Mouse (Mus musculus): ENCODE measurements at regions not wholly inside any gene's neighbourhood (a gene's known extent, or its start where the extent isn't known, plus 50 kb on each side); places are given as distances from the start of the nearest gene placed in this dataset.

DNA sequence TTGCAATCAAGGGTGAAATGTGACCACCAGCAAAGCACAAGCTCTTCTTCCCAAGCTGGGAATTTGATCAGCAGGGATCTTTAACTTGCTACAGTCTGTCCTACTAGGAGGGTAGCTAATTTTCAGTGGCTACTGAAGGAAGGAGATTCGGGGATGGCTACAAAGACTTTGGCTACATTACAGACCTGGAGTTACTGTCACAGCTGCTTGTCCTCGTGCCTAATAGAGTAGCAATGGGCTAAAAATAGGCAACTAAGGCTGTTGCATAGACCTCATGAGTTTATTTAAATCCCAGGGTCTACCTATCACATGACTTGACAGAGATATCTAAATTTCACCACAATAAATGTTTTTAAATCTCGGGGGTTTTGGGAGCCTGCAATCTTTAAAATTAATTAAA, 227.7 kb upstream of the Arid2 start:
- H3K4me2 ChIP-seq (ENCODE audit: low read depth, low read length), result no peak overlapping the region
- no peaks in the 10 kb centered on the region for H3K27me3 ChIP-seq (ENCODE audit: control insufficient read depth, insufficient read depth, low read length)
- DNase-seq (ENCODE audit: low spot score), result no peak
- H3K4me3 ChIP-seq (ENCODE audit: low read depth, low read length), result no peak overlapping the region
- H3K4me1 ChIP-seq (ENCODE audit: control insufficient read depth, insufficient read depth, low read length), result no peaks in the 10 kb centered on the region
- H3K9ac ChIP-seq (replicated peaks; ENCODE audit: low read length), result no peak overlapping the region
- no peak for ATAC-seq (replicated peaks; ENCODE audit: insufficient number of reproducible peaks, low FRiP score, low TSS enrichment, low read depth)
- H3K27ac ChIP-seq (replicated peaks; ENCODE audit: low read depth, low read length), result no peak overlapping the region
- 76% methylated on average over 3 of the region's 3 CpGs for WGBS
- H3K9me3 ChIP-seq (replicated peaks; ENCODE audit: control insufficient read depth, low read length), result no peaks in the 10 kb centered on the region
- H3K36me3 ChIP-seq (replicated peaks; ENCODE audit: control insufficient read depth, insufficient read depth, low read depth, low read length), result no peaks in the 10 kb centered on the region

DNA sequence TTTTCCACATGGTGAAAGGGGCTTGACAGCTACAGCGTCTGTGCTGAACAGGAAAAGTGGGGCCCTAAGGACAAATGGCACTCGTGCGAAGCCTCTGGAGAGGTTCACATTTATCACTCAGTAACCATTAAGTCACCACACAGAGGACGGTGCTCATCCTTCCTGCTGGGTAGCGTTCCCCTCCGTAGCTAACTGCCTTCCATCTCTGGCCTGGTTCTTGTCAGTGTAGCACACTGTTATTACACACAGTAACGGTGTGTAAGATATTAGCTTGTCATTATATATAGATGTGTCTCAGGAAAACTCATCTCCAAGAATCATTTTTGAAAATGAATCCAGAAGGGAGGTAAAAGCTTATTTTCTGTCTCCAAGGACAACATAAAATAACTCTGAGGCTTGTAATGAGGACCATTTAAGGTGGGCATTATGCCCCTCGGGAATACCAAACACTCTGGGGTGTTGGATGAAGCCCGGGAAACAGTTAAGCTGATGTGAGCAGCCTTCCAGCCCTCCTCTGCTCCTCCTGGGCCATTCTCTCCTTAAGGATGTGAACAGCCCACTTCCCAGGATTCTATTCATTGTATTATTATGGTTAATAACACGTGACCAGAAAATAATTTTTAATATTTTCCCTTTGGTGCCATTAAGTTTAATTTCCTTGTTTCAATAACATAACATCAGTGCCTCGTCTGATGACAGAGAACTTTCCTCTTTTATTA, 222.7 kb upstream of the Arid2 start:
- no peak overlapping the region for H3K9ac ChIP-seq (replicated peaks; ENCODE audit: low read length)
- DNase-seq (ENCODE audit: low spot score) (no peak), ATAC-seq (replicated peaks; ENCODE audit: insufficient number of reproducible peaks, low FRiP score, low TSS enrichment, low read depth) (no peak)
- H3K4me2 ChIP-seq (ENCODE audit: low read depth, low read length), result no peak overlapping the region
- H3K9me3 ChIP-seq (replicated peaks; ENCODE audit: control insufficient read depth, low read length), result no peaks in the 10 kb centered on the region
- H3K36me3 ChIP-seq (replicated peaks; ENCODE audit: control insufficient read depth, insufficient read depth, low read depth, low read length), result no peaks in the 10 kb centered on the region
- no peaks in the 10 kb centered on the region for H3K27me3 ChIP-seq (ENCODE audit: control insufficient read depth, insufficient read depth, low read length)
- no peaks in the 10 kb centered on the region for H3K4me1 ChIP-seq (ENCODE audit: control insufficient read depth, insufficient read depth, low read length)
- H3K27ac ChIP-seq (replicated peaks; ENCODE audit: low read depth, low read length), result no peak overlapping the region
- WGBS, result 83% methylated on average over 11 of the region's 11 CpGs
- H3K4me3 ChIP-seq (ENCODE audit: low read depth, low read length), result no peak overlapping the region

DNA sequence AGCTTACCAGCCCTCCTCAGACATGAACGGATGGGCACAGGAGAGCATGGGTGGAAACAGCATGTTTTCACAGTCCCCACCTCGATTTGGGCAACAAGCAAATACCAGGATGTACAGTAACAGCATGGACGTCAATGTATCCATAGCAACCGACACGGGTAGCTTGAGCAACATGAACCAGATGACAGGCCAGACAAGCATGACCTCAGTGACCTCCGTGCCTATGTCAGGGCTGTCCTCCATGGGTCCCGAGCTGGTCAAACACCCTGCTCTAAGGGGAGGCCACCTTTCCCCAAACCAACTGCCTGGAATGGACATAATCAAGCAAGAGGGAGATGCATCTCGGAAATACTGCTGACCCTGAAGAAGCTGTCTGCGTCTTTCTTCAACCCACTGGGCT, 211.7 kb upstream of the Arid2 start:
- no peak overlapping the region for H3K27ac ChIP-seq (replicated peaks; ENCODE audit: low read depth, low read length)
- H3K9ac ChIP-seq (replicated peaks; ENCODE audit: low read length), result no peak overlapping the region
- H3K4me3 ChIP-seq (ENCODE audit: low read depth, low read length), result no peak overlapping the region
- no peak for ATAC-seq (replicated peaks; ENCODE audit: insufficient number of reproducible peaks, low FRiP score, low TSS enrichment, low read depth)
- DNase-seq (ENCODE audit: low spot score), result no peak
- no peaks in the 10 kb centered on the region for H3K9me3 ChIP-seq (replicated peaks; ENCODE audit: control insufficient read depth, low read length)
- 80% methylated on average over 9 of the region's 9 CpGs for WGBS
- H3K4me2 ChIP-seq (ENCODE audit: low read depth, low read length), result no peak overlapping the region
- no peaks in the 10 kb centered on the region for H3K27me3 ChIP-seq (ENCODE audit: control insufficient read depth, insufficient read depth, low read length)
- H3K4me1 ChIP-seq (ENCODE audit: control insufficient read depth, insufficient read depth, low read length), result no peaks in the 10 kb centered on the region
- H3K36me3 ChIP-seq (replicated peaks; ENCODE audit: control insufficient read depth, insufficient read depth, low read depth, low read length), result no peaks in the 10 kb centered on the region

DNA sequence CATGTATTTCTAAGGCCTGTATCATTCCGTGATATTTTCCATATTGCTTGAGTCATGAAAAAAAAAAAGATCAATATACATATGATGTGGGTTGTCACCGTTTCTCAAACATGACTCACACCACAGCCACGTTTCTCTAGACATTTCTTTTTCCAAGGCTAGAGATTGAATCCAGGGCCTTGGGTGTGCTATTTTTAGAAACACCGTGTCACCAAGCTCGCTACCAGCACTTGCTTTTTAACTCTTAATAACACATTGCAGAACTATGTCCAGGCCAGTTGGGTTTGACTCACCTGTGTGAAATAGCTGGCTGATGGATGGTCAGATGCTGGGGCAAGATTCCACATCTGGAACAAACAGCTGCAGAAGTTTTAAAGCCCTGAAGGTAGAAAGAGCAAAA, 209.6 kb upstream of the Arid2 start:
- no peak for ATAC-seq (replicated peaks; ENCODE audit: insufficient number of reproducible peaks, low FRiP score, low TSS enrichment, low read depth)
- Histone ChIP-seq H3K9ac (replicated peaks; ENCODE audit: low read length) (no peak overlapping the region), H3K4me3 (ENCODE audit: low read depth, low read length) (no peak overlapping the region), H3K36me3 (replicated peaks; ENCODE audit: control insufficient read depth, insufficient read depth, low read depth, low read length) (no peaks in the 10 kb centered on the region), H3K27ac (replicated peaks; ENCODE audit: low read depth, low read length) (no peak overlapping the region), H3K27me3 (ENCODE audit: control insufficient read depth, insufficient read depth, low read length) (no peaks in the 10 kb centered on the region), H3K9me3 (replicated peaks; ENCODE audit: control insufficient read depth, low read length) (no peaks in the 10 kb centered on the region), H3K4me1 (ENCODE audit: control insufficient read depth, insufficient read depth, low read length) (no peaks in the 10 kb centered on the region; the same call in 1 of the 2 replicates), H3K4me2 (ENCODE audit: low read depth, low read length) (no peak overlapping the region)
- WGBS, result 66% methylated on average over 5 of the region's 5 CpGs
- no peak for DNase-seq (ENCODE audit: low spot score)

DNA sequence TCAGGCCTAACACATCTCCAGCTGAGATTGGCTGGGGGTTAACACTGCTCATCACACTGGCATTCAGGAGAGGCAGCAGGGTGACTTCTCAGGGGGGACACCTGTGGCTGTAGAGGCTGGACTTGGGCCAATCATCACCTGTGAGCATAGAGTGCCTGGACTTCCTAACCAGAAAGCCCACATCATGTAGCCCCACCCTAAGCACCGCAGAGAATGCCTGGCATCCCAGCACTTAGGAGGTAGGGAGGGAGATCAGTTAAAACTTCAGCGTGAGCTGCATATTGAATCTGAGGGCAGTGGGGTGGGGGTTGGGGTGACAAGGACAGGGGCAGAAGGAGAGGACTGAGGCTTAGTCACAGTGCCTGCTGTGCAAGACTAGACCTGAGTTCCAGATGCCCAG, 208.7 kb upstream of the Arid2 start:
- no peaks in the 10 kb centered on the region for H3K9me3 ChIP-seq (replicated peaks; ENCODE audit: control insufficient read depth, low read length)
- no peak overlapping the region for H3K4me3 ChIP-seq (ENCODE audit: low read depth, low read length)
- no peaks in the 10 kb centered on the region for H3K27me3 ChIP-seq (ENCODE audit: control insufficient read depth, insufficient read depth, low read length)
- ATAC-seq (replicated peaks; ENCODE audit: insufficient number of reproducible peaks, low FRiP score, low TSS enrichment, low read depth), result no peak
- no peak overlapping the region for H3K4me2 ChIP-seq (ENCODE audit: low read depth, low read length)
- no peak for DNase-seq (ENCODE audit: low spot score)
- no peaks in the 10 kb centered on the region; the same call in 1 of the 2 replicates for H3K4me1 ChIP-seq (ENCODE audit: control insufficient read depth, insufficient read depth, low read length)
- H3K36me3 ChIP-seq (replicated peaks; ENCODE audit: control insufficient read depth, insufficient read depth, low read depth, low read length), result no peaks in the 10 kb centered on the region
- no peak overlapping the region for H3K27ac ChIP-seq (replicated peaks; ENCODE audit: low read depth, low read length)
- H3K9ac ChIP-seq (replicated peaks; ENCODE audit: low read length), result no peak overlapping the region
- WGBS, result 41% methylated on average over 2 of the region's 2 CpGs

DNA sequence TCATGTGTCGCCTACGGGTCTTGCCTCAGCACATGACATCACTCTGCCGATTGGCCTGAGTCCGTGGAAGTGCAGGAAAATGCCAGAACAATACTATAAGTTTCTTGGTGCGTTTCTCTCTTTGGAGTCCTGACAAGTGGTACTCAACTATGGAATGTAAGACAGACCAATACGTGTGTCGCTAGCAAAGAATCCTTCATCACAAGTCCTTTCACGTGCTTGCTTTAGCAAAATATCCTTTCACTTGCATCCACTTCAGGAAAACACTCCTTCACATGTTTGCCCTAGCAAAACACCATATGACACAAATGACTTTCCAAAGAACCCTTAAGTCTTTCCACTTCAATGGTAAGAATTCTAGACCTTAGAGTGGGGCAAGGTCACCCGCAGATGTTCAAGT, 197.6 kb upstream of the Arid2 start:
- H3K4me3 ChIP-seq (ENCODE audit: low read depth, low read length), result no peak overlapping the region
- no peaks in the 10 kb centered on the region for H3K27me3 ChIP-seq (ENCODE audit: control insufficient read depth, insufficient read depth, low read length)
- 94% methylated on average over 9 of the region's 9 CpGs for WGBS
- no peak overlapping the region for H3K27ac ChIP-seq (replicated peaks; ENCODE audit: low read depth, low read length)
- no peaks in the 10 kb centered on the region for H3K9me3 ChIP-seq (replicated peaks; ENCODE audit: control insufficient read depth, low read length)
- H3K4me1 ChIP-seq (ENCODE audit: control insufficient read depth, insufficient read depth, low read length), result no peaks in the 10 kb centered on the region
- H3K36me3 ChIP-seq (replicated peaks; ENCODE audit: control insufficient read depth, insufficient read depth, low read depth, low read length), result no peaks in the 10 kb centered on the region
- no peak overlapping the region for H3K4me2 ChIP-seq (ENCODE audit: low read depth, low read length)
- DNase-seq (ENCODE audit: low spot score) (no peak), ATAC-seq (replicated peaks; ENCODE audit: insufficient number of reproducible peaks, low FRiP score, low TSS enrichment, low read depth) (no peak)
- H3K9ac ChIP-seq (replicated peaks; ENCODE audit: low read length), result no peak overlapping the region

DNA sequence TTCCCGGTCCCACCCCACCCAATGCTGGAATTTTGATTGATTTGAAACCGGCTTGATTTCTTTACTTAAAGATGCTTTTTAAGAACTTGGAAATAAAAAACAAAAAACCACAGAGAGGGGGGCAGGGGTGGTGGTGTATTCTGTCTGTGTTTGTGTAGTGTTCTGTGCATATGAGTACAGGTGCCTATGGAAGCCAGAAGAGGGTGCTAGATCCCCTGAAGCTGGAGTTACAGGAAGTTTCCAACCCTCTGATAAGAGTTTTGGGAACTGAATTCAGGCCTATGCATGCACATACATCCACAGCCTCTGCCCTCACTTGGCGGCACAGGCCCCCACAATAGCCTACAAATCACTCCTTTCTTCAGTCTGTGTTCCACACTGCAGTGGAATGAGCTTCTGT, 190.9 kb upstream of the Arid2 start:
- WGBS, result 86% methylated on average over 3 of the region's 3 CpGs
- no peaks in the 10 kb centered on the region for H3K27me3 ChIP-seq (ENCODE audit: control insufficient read depth, insufficient read depth, low read length)
- H3K4me3 ChIP-seq (ENCODE audit: low read depth, low read length), result no peak overlapping the region
- no peak overlapping the region for H3K4me2 ChIP-seq (ENCODE audit: low read depth, low read length)
- DNase-seq (ENCODE audit: low spot score) (no peak), ATAC-seq (replicated peaks; ENCODE audit: insufficient number of reproducible peaks, low FRiP score, low TSS enrichment, low read depth) (no peak)
- H3K36me3 ChIP-seq (replicated peaks; ENCODE audit: control insufficient read depth, insufficient read depth, low read depth, low read length), result no peaks in the 10 kb centered on the region
- no peak overlapping the region for H3K27ac ChIP-seq (replicated peaks; ENCODE audit: low read depth, low read length)
- H3K4me1 ChIP-seq (ENCODE audit: control insufficient read depth, insufficient read depth, low read length), result no peaks in the 10 kb centered on the region
- no peaks in the 10 kb centered on the region for H3K9me3 ChIP-seq (replicated peaks; ENCODE audit: control insufficient read depth, low read length)
- no peak overlapping the region for H3K9ac ChIP-seq (replicated peaks; ENCODE audit: low read length)

DNA sequence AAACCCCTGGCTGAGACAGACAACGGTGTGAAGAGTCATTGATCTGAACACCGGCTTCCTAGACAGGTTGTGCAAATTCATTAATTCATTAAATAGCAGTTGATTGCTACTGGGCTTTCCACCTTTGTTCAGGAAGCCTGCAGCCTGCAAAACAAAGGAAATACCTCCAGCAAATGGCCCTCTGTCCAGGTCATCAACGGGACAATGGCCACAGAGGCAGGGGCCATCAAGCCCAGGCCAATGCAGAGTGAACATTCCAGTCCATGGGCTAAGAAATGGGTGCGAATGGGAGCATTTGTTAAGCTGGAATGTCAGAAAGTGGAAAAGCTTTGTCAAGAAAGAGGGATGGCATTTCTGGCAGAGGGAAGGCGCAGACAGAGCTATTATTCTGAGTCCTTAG, 188.5 kb upstream of the Arid2 start:
- no peaks in the 10 kb centered on the region for H3K36me3 ChIP-seq (replicated peaks; ENCODE audit: control insufficient read depth, insufficient read depth, low read depth, low read length)
- no peaks in the 10 kb centered on the region for H3K27me3 ChIP-seq (ENCODE audit: control insufficient read depth, insufficient read depth, low read length)
- 79% methylated on average over 5 of the region's 5 CpGs for WGBS
- no peak overlapping the region for H3K4me3 ChIP-seq (ENCODE audit: low read depth, low read length)
- no peak overlapping the region for H3K27ac ChIP-seq (replicated peaks; ENCODE audit: low read depth, low read length)
- H3K4me2 ChIP-seq (ENCODE audit: low read depth, low read length), result no peak overlapping the region
- no peaks in the 10 kb centered on the region for H3K4me1 ChIP-seq (ENCODE audit: control insufficient read depth, insufficient read depth, low read length)
- H3K9me3 ChIP-seq (replicated peaks; ENCODE audit: control insufficient read depth, low read length), result no peaks in the 10 kb centered on the region
- no peak overlapping the region for H3K9ac ChIP-seq (replicated peaks; ENCODE audit: low read length)
- DNase-seq (ENCODE audit: low spot score) (no peak), ATAC-seq (replicated peaks; ENCODE audit: insufficient number of reproducible peaks, low FRiP score, low TSS enrichment, low read depth) (no peak)

Measured in embryonic facial prominence, embryonic 11.5 days (tissue).